Mouse (Mus musculus) frontal cortex, postnatal 14 days (tissue): Measurements from ENCODE around the gene Zfp518a.

Experiments
- DNase-seq, 2 experiments: peaks; one replicate each; pipeline ENCODE4 v3.0.0; 2022; ENCODE audit warnings: low spot score in 2 of 2

Gene Zfp518a

DNA sequence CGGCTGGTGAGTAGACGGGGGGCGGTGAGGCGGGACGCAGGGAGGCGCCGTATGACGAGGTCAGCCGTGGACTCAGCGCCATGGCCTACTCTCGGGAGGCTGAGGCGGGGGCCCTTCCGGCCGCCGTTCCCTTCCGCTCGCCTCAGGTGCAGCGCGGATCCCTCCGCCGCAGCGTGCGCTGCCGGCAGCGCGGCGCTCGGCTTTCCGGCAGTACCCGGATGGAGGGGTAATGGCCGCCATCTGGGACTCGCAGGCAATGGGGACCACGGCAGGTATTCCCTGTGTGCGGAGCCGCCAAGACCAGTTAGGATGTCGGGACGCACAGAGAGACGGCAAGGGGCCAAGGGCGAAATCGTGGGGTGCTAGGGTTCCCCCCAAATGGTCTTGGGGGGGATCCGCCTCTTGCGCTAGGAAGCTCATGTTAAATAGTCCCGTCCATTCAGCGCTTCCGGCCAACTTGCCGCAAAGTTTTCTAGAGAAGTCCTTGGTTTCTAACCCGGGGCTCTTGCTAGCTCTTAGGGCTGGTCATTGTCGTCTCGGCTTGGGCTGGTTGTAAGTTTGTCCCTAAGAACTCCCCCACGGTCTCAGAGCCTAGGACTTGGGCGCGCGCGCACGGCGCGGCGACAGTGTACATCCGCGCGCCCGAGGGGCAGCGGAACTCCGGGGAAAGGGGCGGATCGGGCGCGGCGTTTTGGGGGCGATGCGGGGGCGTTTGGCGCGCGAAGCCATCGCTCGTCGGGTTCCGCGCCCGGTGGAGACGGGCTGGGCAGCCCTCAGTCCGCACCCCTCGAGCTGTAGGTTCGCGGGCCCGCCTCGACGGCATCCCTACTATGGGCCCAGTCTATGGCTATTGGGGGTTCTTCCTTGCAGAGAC, at the start of gene Zfp518a:
TSS of gene Zfp518a (plus strand) at position 187 of the 874 bp plus-strand sequence.
- DNase-seq = peak; percentile 73 to 82

DNA sequence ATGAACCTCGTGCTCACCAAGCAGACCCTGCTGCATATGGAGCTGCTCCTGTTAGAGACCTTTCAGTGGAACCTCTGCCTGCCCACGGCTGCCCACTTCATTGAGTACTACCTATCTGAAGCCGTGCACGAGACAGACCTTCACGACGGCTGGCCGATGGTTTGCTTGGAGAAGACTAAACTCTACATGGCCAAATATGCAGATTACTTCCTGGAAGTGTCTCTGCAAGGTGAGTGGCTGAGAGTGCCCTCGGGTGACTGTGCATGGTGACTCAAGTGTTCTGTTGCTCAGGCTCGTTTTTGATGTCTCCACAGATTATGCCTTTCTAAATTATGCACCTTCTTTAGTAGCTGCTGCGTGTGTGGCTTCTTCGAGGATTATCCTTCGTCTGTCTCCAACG, 49.8 kb upstream of the Zfp518a start:
- DNase-seq = no peak

DNA sequence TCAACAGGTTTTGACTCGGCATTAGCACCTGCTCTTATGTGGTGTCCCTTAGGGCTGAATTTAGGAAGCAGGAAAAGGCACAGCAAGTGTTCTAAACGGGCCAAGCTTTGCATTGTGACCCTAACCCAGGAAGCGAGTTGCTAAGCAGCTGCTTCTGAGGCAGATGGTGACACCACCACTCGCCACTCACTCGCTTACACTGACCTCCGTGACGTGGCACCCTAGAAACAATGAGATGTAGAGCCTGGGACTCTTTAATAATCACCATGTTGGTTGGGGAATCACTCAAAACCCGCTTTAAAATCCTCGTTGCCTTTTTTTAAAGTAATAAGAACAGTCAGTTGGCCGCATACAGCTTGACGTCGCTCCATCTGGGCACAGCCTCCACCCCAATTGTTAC, 45.1 kb upstream of the Zfp518a start:
- no peak for DNase-seq

DNA sequence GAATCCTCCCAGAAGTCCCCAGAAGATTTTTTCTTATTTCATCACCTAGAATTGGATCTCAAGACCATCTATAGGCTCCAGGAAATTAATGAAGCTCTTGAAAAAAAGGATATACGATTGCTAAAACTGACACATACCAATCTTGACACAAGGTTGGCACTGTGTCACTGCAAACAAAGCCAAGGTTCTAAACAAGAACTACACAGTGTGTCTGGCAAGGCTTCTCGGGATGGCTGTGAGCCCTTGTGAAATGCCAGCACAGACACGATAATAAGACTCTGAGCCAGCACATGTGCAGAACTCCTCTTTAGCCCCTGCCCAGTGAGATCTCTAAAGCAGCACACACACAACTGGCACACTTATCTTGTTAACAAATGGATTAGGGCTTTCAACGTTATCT, 35.0 kb upstream of the Zfp518a start:
- no peak for DNase-seq

DNA sequence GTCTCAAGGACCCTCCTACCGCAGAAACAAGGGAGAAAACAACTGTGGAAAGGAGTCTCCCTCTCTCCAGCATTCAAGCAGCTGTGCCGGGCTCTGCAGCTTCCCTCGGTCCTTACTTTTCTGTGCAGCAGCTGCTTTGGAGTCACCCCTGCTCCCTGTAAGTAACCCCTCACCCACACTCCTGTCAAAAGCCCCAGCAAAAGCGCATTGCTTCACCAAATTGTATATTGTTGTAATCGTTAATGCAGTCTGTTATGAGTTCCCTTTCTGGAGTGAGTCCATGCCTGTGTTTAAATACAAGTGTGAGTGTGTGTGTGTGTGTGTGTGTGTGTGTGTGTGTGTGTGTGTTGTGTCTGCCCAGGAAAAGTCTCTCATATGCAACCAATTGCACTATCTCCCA, 26.2 kb upstream of the Zfp518a start:
- DNase-seq = no peak

DNA sequence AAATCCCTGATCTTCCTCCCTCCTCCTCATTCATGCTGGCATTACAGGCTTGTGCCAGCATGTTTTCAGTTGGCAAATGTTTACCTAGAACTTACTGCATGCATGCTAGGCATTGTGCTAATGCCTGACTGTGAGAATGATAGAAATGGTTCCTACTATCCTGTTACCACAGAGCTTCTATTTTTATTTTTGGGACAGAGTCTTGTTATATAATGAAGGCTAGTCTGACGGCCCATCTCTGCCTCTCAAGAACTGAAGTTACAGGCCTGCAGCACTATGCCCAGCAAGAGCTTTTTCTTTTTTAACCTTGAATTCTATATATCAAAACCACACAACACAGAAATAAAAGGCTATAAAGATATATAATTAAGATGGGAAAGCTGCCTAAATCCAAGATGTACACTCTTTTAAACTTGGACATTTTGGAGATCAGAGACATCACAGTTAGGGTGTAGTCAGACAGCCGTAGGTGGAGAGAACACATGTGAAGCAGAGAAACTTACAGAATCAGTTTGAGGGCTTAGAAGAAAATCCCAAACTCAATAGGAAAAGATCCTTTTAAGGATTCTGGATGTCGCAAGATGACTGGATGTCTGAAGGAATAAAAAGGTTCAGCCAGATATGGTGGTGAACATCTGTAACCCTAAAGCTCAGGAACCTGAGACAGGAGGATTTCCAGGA, 24.9 kb upstream of the Zfp518a start:
- no peak for DNase-seq

DNA sequence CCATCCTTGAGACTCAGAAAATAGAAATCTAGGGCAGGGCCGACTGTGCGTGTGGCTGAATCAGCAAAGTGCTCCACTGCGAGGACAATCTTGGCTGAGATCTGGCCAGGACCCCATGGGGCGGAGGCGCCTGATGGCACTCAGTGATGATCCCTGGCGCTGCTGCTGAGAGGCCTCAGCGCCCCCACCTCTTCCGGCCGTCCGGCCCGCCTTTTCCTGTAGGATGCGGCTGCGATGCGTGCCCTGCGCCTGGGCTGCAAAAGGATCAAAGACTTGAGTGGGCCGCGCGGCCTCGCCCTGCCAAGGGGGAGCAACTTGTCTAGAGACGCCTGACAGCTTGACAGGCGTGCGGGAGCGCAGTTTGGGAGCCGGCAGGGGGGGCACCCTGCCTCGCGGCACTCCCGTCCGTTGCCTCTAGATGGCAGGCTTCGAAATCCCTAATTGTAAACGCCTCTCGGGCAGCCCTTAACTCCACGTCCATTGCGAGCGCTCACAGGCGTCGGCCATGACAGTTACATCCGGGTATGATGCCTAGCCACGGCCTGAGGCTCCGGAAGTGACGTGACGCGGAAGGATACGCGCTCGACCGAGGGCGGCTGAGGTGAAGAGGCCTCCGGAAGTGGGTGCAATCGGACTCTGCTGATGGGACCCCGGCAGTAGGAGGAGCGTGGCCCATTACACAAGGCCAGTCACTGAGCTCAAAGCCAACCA, 21.4 kb upstream of the Zfp518a start:
- peak; percentile 80 to 89 for DNase-seq

DNA sequence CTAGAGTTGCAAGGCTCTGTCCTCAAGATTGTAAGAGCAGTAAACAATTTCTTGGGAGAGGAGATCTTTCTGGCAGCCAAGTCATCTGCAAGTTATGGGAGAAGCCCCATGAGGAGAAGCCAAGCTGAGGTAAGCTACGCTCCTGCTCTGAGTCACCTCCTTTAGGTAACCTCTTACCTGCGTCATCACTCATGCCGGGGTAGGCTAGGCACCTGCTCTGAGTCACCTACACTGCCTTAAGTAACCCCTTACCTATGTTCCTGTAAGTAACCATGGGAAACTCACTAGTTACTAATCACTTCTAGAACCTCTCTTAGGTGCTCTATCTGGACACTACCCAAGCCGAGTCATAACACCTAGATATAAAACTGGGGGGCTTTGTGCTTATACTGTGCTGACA, 12.8 kb upstream of the Zfp518a start:
- DNase-seq = no peak

DNA sequence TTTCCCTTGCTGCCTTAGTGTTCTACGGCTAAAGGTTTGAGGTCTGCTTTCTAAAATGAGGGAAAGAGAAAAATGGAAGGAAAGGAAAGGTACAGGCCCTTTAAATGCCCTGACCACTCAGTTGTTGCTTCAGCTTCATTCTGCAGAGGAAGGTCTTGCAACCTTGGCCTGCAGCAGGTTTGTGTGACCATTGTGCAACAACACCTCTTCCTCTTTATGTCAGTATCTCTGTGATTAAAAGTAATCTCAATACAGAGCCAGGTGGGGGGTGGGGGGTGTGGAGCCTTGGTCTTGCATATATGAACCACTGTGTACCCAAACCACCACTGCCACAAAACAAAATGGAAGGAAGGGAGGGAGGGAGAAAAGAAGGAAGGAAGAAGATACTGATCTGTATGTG, 5.6 kb upstream of the Zfp518a start:
- no peak for DNase-seq

DNA sequence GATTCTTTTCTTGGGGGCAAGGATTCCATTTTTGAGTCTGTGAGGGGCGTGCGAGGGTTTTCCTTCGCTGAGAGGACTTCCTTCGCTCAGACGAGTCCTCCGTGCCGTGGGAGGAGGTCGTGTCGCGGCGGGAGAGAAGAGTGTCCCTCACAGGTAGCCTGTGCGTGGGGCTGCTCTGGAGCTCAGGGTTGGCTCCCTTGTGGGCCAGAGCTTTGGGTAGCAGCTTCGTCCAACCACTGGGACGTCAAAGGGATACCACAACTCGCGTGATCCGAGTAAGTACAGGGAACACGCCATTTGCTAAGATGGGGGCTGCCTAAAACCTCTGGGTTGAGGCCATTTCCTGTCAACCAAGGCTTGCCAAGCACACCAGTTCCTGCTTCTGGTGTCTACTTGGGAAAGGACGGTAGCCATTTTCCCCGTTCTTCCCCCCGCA, 416 bp upstream of the Zfp518a start:
- DNase-seq = no peak

DNA sequence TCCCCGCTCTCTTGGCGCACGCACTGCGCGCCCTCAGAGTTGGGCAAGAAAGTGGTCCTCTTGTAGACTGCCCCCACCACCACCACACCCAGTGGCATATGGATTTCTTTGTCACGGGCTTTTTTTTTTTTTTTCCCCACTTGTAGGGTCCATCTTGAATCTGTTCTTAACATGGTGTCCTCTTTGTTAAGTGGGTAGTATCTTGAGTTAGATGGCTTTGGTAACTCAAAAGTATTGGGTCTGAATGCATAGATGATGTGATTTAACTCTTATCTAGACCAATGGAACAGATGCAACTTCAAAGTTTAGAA, 843 bp downstream of the Zfp518a start:
- DNase-seq = no peak

DNA sequence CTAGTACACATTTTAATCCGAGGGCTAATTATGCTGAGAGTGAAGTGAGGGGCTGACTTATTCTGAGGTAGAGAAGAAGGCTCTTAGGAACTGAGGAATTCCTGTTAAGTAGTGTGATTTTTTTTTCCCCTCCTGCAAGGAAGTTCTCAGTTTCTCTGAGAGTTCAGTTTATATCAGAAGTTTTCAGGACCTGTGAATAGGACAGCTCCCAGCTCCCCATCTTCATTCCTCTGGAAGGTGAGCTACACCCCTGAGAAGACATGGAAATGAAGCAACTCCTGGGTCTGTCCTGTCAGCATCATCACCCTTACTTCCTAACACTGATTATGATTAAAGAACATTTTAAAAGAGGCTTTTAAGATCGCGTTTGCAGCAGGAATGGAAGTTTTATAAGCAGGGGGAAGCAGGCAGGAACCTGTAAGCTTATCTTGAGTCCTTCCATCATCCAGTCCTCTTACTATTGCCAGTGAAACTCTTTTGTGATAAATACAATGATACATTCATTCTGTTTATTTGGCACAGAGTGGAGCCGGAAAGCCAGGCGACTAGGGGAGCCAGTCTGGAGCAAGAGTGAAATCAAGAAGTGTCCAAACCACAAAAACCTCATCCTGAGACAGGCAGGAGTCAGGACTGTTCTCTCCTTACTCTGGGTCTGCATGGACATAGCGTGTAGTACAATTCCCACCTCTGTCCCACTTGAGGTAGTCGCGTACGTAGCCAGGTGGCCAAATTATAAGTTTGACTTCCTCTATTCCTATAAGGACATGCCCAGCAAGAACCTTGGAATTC, 37.3 kb downstream of the Zfp518a start:
- DNase-seq = no peak

DNA sequence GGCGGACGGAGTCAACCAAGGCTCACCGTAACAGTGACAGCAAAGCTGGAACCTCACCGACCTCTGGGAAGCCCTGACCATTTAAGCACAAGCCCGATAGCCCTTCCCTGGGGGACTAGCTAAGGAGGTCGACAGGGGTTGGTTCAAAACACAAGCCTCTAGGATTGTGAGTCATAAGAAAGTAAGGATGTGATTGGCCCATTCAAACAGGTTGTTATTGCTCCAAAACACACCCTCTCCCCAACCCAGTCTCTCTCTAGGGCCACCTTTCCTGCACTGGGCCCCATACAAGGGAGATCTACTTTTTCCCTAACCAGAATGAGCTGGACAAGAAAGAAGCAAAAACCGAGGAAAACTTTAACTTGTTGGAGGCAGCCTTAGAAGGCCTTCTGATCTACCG, 40.9 kb downstream of the Zfp518a start:
- DNase-seq = no peak

DNA sequence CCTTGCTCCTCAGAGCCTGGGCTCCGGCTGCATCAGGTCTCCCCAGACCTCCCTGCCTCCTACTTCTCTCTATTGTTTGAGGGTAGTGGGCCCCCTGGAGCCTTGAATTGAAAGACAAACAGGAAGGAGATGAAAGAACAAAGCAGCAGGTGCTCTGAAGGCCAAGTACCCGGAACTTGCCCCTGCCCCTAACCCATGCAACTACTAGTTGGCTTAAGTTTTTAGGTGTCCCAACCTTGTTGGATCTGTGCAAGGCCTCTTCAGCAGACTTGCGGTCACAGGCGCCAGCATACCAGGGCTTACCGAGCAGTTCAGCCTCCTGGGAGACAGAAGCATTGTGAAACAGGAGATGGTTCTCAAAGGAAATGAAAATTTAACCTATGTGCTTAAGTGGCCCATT, 41.5 kb downstream of the Zfp518a start:
- DNase-seq = no peak

DNA sequence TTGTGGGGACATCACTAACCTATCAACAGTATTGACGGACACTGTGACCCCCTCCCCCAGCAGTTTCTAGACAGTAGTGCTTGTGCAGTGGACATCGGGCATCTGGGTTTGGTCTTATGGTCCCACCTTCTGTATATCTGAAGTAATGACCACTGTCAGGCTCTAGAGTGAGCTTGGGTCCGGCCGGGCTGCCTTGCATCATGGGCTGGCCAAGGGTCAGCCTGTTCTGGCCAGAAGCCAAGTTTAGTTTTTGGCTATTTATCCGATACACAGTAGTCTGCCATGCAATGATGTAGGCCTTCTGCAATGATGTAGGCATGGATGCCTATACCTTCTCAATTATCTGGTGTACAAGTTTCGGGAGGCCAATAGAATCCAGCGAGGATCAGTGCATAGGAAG, 49.0 kb downstream of the Zfp518a start:
- no peak for DNase-seq

DNA sequence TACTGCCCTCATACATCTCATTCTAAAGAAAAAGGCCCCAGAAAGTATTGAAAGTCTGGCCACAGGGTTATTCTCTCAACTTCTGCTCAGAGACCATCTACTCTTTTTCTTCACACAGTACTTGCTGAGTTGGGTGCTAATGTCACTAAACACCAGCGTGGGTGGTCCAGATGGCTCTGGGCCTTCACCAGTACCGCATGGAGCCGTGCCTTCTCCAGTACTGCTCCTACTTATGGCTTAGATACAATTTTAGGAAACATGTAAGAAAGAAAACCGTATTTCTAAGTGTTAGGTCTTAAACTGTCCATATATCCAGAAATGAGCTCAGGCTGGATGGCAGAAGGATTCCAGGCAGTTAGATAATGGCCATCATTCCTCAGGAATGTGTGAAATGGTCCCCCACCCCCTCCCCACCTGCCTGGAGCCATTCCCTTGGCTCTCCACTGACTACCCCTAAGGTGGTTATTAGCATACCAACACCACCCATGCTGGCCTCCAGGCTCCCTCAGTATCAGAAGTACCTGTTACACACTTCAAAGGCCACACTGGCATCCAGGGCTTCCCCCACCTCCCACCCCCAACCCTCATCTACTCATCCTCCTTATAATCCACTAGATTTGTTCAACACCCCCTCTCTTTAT, 52.6 kb downstream of the Zfp518a start:
- no peak for DNase-seq

DNA sequence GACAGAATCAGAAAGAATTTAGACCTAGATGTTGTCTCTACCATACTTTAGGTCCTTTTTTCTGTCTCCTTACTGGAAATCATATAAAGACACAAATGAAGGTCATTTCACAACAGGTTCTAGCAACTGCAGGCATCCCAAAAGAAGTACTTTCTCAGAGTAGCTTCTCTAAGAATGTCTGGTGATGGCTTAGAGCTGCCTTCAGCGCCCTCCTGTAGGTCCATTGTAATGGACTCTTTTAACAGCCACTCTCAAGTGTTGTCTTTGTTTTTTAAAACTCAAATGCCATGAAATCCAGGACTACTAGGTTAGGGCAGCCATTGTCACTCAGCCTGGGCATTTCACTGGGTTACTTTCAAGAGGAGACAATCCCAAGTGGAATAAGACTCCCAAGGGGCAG, 64.5 kb downstream of the Zfp518a start:
- DNase-seq = no peak

DNA sequence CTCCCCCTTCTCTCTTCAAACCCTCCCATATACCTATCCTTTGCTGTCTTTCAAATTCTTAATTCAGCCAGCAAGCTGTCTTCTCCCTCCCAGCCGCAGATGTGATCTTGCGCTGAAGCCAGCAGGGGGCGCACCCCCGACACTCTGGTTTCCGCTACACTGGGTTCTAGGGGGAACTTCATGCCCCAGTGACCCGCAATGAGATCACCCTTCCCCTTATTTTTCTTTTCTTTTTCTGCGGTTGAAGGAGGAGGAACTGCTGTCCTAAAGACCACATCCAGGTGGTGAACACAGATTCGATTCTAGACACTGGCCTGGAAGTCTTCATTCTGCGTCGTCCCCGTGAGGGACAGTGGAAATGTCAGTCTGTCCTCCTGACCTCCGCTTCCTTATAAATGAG, 68.5 kb downstream of the Zfp518a start:
- peak in 1 of 2 experiments; percentile 42 for DNase-seq

DNA sequence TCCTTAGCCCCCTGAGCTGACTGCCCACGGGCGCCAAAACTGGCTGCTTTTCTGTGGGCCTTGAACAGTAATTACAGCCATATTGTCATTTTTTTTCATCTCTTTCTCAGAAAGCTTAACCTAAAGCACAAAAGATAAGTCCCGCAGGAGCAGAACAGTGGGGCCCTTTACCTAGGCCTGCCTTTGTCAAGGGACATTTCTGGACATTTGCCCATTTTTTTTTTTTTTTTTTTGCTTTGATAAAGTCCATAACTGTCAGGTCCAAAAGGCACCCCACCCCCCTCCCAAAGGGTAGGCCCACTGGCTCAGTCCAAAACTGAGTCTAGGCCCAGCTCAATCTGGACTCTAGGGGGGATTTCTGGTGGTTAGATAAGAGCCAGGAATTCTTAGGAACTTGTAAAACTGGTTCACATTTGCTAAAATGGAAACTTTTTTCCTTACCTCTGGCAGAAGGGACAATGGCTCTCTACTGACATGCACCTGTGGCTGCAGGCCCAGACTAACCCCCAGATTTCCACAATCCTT, 69.9 kb downstream of the Zfp518a start:
- DNase-seq = no peak

DNA sequence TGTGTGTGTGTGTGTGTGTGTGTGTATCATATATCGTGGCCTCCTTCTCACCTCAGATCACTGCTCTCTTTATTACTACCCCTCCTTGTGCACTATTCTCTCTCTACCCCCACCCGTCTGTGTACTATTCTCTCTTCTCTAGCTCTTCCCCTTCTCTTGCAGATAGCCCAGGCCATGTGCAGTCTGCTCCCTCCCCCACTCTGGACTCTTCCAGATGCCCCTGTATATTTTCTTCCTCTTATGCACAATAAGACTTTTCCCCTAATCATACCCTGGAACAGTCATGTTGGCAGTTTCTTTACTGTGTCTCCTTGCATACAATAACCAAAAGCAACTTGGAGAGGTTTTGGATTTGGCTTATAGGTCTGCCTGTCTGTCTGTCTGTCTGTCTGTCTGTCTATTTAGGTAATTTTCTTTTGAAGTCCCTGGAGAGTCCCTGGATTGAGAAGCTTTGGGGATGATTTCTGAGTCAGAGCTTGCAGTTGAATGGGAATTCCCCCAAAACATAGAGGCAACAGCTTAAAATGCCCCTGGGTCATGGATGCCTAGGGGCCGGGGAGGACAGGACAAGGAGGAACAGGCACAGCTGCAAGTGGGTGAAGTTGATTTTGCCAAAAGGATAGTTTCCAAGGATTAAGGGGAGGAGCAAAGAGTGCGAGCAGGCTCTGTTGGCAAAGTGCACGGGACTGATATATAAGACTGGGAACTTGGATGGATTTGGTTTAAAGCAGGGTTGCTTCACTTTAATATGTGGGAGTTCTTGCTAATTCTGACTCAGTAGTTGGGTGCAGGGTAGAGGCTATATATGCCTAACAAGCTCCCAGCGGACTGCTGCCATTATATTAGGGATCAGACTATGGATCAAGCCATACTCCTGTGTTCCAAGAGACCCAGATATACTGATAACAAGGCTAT, 70.7 kb downstream of the Zfp518a start:
- no peak for DNase-seq
